Mouse (Mus musculus) forebrain, embryonic 10.5 days (tissue): ENCODE results near the gene Gmip. TPM values are rescaled to one million over a fixed set of nuclear protein-coding genes. Genes with fewer than 3 reads are reported as not detected.

Experiments used
- polyA plus RNA-seq: library from polyadenylated mRNA; unstranded; fragments of >200 nt; fragmentation: Nextera tagmentation; extraction: Ambion mirVana; gene quantifications from 2 replicates; pipeline ENCODE4 v1.2.1, GENCODE M21; 2016

The Gmip gene
- polyA plus RNA-seq, 1 experiment from 2014 or later = 6.5 TPM

Other genes starting within 250 kb of the Gmip start
- gene Zfp868, start 183.1 kb upstream of the Gmip start, polyA plus RNA-seq = 29.4 and 30.7 TPM in 2 replicates
- 2.1 and 2.6 TPM in 2 replicates for gene Zfp964, start 154.2 kb upstream of the Gmip start, polyA plus RNA-seq
- 31.6 and 33.6 TPM in 2 replicates for gene Zfp869, start 98.0 kb upstream of the Gmip start, polyA plus RNA-seq
- 4.6 and 5.8 TPM in 2 replicates for gene Zfp963, start 58.7 kb upstream of the Gmip start, polyA plus RNA-seq
- 0.21 and 0.82 TPM in 2 replicates for gene Gm20422, start 33.8 kb upstream of the Gmip start, polyA plus RNA-seq
- gene Atp13a1, start 17.5 kb upstream of the Gmip start, polyA plus RNA-seq = 59.0 and 63.1 TPM in 2 replicates
- 33.0 and 34.8 TPM in 2 replicates for gene Zfp866, start 17.5 kb upstream of the Gmip start, polyA plus RNA-seq
- 0.87 and 0.88 TPM in 2 replicates for gene Lpar2, start 13.8 kb downstream of the Gmip start, polyA plus RNA-seq
- 41.6 and 45.7 TPM in 2 replicates for gene Pbx4, start 23.8 kb downstream of the Gmip start, polyA plus RNA-seq
- gene Cilp2, start 79.0 kb downstream of the Gmip start, polyA plus RNA-seq = 0.36 and 0.53 TPM in 2 replicates
- gene Tssk6, start 93.5 kb downstream of the Gmip start, polyA plus RNA-seq = 5.1 and 5.3 TPM in 2 replicates
- gene Ndufa13, start 93.9 kb downstream of the Gmip start, polyA plus RNA-seq = 165 and 170 TPM in 2 replicates
- 3.8 and 5.1 TPM in 2 replicates for gene Yjefn3, start 94.0 kb downstream of the Gmip start, polyA plus RNA-seq
- gene Gatad2a, start 187.7 kb downstream of the Gmip start, polyA plus RNA-seq = 51.7 and 57.1 TPM in 2 replicates
- 54.5 and 58.6 TPM in 2 replicates for gene Mau2, start 234.1 kb downstream of the Gmip start, polyA plus RNA-seq
- gene Sugp1, start 234.1 kb downstream of the Gmip start, polyA plus RNA-seq = 53.4 and 55.3 TPM in 2 replicates